Comparison of ENCODE assay signal across 28 mouse cellular contexts in genomic region chr3:100502516-100502915, GRCm38 (mm10). TPM values are rescaled to one million over a fixed set of nuclear protein-coding genes. Genes with fewer than 3 reads are reported as not detected.
A peak's percentile ranks its signal among the peaks of the same experiment; 100 is the strongest.
DNase-seq lines count a peak whose midpoint lies in the region; ATAC-seq and TF ChIP-seq lines count a peak whose summit lies in the region.
"Had no signal": no experiment of that assay in that cellular context is flagged by ENCODE, and none has a peak within 500 bp of the region (broad histone marks: within the 10 kb centered on the region; RNA-seq: fewer than 3 reads in every experiment).

No protein-coding gene starts in this region.

- no peaks in the 10 kb centered on the region for H3K27me3 ChIP-seq in thymus, adult 2 months (ENCODE audit: control insufficient read depth, insufficient read depth, low read length)
- H3K27me3 ChIP-seq in kidney, embryonic 14.5 days (ENCODE audit: control insufficient read depth, insufficient read depth, low read length): no peaks in the 10 kb centered on the region
- no peaks in the 10 kb centered on the region for H3K27me3 ChIP-seq in forebrain, embryonic 11.5 days (ENCODE audit: control insufficient read depth, insufficient read depth, low read length)
- H3K27me3 ChIP-seq: embryonic facial prominence, embryonic 12.5 days; forebrain, embryonic 15.5 days; hindbrain, embryonic 15.5 days; kidney, embryonic 15.5 days; limb, embryonic 12.5 days; neural tube, embryonic 15.5 days had no signal

- 39% methylated on average over 6 of the region's 6 CpGs for WGBS in thymus, adult 2 months
- 20% methylated on average over 6 of the region's 6 CpGs for WGBS in bone marrow, adult 2 months
- 83% methylated on average over 6 of the region's 6 CpGs for WGBS in kidney, embryonic 14.5 days
- WGBS in forebrain, embryonic 11.5 days: 89% methylated on average over 6 of the region's 6 CpGs

- H3K4me2 ChIP-seq in kidney, embryonic 14.5 days (replicated peaks; ENCODE audit: low read depth, low read length): no peak overlapping the region
- H3K4me2 ChIP-seq in forebrain, embryonic 11.5 days (ENCODE audit: low read depth, low read length, severe bottlenecking): no peak overlapping the region
- H3K4me2 ChIP-seq: embryonic facial prominence, embryonic 12.5 days; forebrain, embryonic 15.5 days; hindbrain, embryonic 15.5 days; kidney, embryonic 15.5 days; limb, embryonic 12.5 days; liver, embryonic 12.5 days; neural tube, embryonic 15.5 days had no signal

- H3K4me3 ChIP-seq in thymus, adult 2 months (ENCODE audit: control insufficient read depth, insufficient read depth, low read length): no peak overlapping the region
- H3K4me3 ChIP-seq in bone marrow, adult 2 months (replicated peaks; ENCODE audit: control insufficient read depth, low read depth, low read length): no peak overlapping the region
- no peak overlapping the region for H3K4me3 ChIP-seq in gastrocnemius, adult 2 months
- H3K4me3 ChIP-seq in kidney, embryonic 14.5 days (ENCODE audit: low read length): no peak overlapping the region
- no peak overlapping the region for H3K4me3 ChIP-seq in forebrain, embryonic 11.5 days (ENCODE audit: low read depth, low read length)
- H3K4me3 ChIP-seq: embryonic facial prominence, embryonic 12.5 days; forebrain, embryonic 15.5 days; heart, embryonic 10.5 days; hindbrain, embryonic 15.5 days; kidney, embryonic 15.5 days; limb, embryonic 12.5 days; liver, embryonic 12.5 days; neural tube, embryonic 15.5 days had no signal

- intact Hi-C loops in gastrocnemius, adult 2 months (cut with DNase I): no loop called here

- no peak for DNase-seq in thymus, adult 2 months
- DNase-seq in thymus, postnatal 14 days: no peak
- DNase-seq in gastrocnemius, adult 2 months: no peak
- DNase-seq in lung, postnatal 36 days: no peak
- no peak for DNase-seq in forebrain, embryonic 11.5 days (ENCODE audit: low spot score)
- DNase-seq: adrenal gland, postnatal 36 days; B cell, adult 2 months; cerebellum, adult 11-12 months; cerebellum, postnatal 25 days; gastrocnemius, postnatal 25 days; heart, postnatal 4 days; kidney, postnatal 36 days; lung, adult 2 months; lung, postnatal 14 days; thymus, postnatal 36 days had no signal

- no peak for TF ChIP-seq POLR2A in thymus, adult 2 months (IDR thresholded peaks at IDR 0.05; ENCODE audit: control insufficient read depth, extremely low read depth, insufficient read depth, low read length, poor library complexity)
- no peak for TF ChIP-seq POLR2A in bone marrow, adult 2 months (IDR thresholded peaks at IDR 0.05; ENCODE audit: borderline replicate concordance, control insufficient read depth, low read depth, low read length)

- H3K27ac ChIP-seq in thymus, adult 2 months (ENCODE audit: control insufficient read depth, insufficient read depth, low read length): peak overlapping the region; percentile 34; the same call in 1 of the 2 replicates
- peak overlapping the region; percentile 56; the same call in 1 of the 2 replicates for H3K27ac ChIP-seq in bone marrow, adult 2 months (ENCODE audit: control insufficient read depth, insufficient read depth, low read depth, low read length, poor library complexity)
- H3K27ac ChIP-seq in gastrocnemius, adult 2 months: no peak overlapping the region
- H3K27ac ChIP-seq in kidney, embryonic 14.5 days (ENCODE audit: low read depth, low read length): no peak overlapping the region
- no peak overlapping the region for H3K27ac ChIP-seq in forebrain, embryonic 11.5 days (ENCODE audit: low read depth, low read length)
- H3K27ac ChIP-seq: embryonic facial prominence, embryonic 12.5 days; forebrain, embryonic 15.5 days; heart, embryonic 10.5 days; hindbrain, embryonic 15.5 days; kidney, embryonic 15.5 days; limb, embryonic 12.5 days; liver, embryonic 12.5 days; neural tube, embryonic 15.5 days had no signal

- H3K9ac ChIP-seq in kidney, embryonic 14.5 days (ENCODE audit: low read depth, low read length): no peak overlapping the region
- no peak overlapping the region for H3K9ac ChIP-seq in forebrain, embryonic 11.5 days (ENCODE audit: low read length)
- H3K9ac ChIP-seq: embryonic facial prominence, embryonic 12.5 days; forebrain, embryonic 15.5 days; hindbrain, embryonic 15.5 days; kidney, embryonic 15.5 days; limb, embryonic 12.5 days; liver, embryonic 12.5 days; neural tube, embryonic 15.5 days had no signal

- peak; percentile 94 for ATAC-seq in inflammation-experienced regulatory T-cells, adult 6 months
- no peak for ATAC-seq in kidney, embryonic 14.5 days (ENCODE audit: low FRiP score, low TSS enrichment)
- ATAC-seq in forebrain, embryonic 11.5 days (replicated peaks; ENCODE audit: low FRiP score): no peak
- ATAC-seq: forebrain, embryonic 15.5 days; intestine, embryonic 16.5 days; liver, embryonic 12.5 days; midbrain, embryonic 16.5 days had no signal

- no peaks in the 10 kb centered on the region for H3K36me3 ChIP-seq in thymus, adult 2 months (ENCODE audit: control insufficient read depth, insufficient read depth, low read length)
- no peaks in the 10 kb centered on the region for H3K36me3 ChIP-seq in kidney, embryonic 14.5 days (ENCODE audit: control insufficient read depth, insufficient read depth, low read length)
- no peaks in the 10 kb centered on the region for H3K36me3 ChIP-seq in forebrain, embryonic 11.5 days (ENCODE audit: control insufficient read depth, insufficient read depth, low read length)
- H3K36me3 ChIP-seq: embryonic facial prominence, embryonic 12.5 days; forebrain, embryonic 15.5 days; heart, embryonic 10.5 days; hindbrain, embryonic 15.5 days; kidney, embryonic 15.5 days; limb, embryonic 12.5 days; liver, embryonic 12.5 days; neural tube, embryonic 15.5 days had no signal

- peaks cover 3% of the 10 kb centered on the region for H3K4me1 ChIP-seq in thymus, adult 2 months (replicated peaks; ENCODE audit: control insufficient read depth, insufficient read depth, low read length)
- H3K4me1 ChIP-seq in bone marrow, adult 2 months (ENCODE audit: control insufficient read depth, insufficient read depth, low read length): peaks cover 2% of the 10 kb centered on the region; the same call in 1 of the 2 replicates
- no peaks in the 10 kb centered on the region for H3K4me1 ChIP-seq in kidney, embryonic 14.5 days (ENCODE audit: control insufficient read depth, insufficient read depth, low read length)
- H3K4me1 ChIP-seq in forebrain, embryonic 11.5 days (replicated peaks; ENCODE audit: control insufficient read depth, insufficient read depth, low read length): no peaks in the 10 kb centered on the region
- H3K4me1 ChIP-seq: forebrain, embryonic 15.5 days; heart, embryonic 10.5 days; hindbrain, embryonic 15.5 days; limb, embryonic 12.5 days; neural tube, embryonic 15.5 days had no signal

- TF ChIP-seq CTCF in thymus, adult 2 months (IDR thresholded peaks at IDR 0.05; ENCODE audit: borderline replicate concordance, control insufficient read depth, extremely low read depth, insufficient read depth, low read length, poor library complexity): no peak
- TF ChIP-seq CTCF in bone marrow, adult 2 months (IDR thresholded peaks at IDR 0.05; ENCODE audit: control insufficient read depth, insufficient read depth, low read length): no peak
- no peak for TF ChIP-seq CTCF in gastrocnemius, adult 2 months (IDR thresholded peaks at IDR 0.05)

- H3K9me3 ChIP-seq in kidney, embryonic 14.5 days (ENCODE audit: control insufficient read depth, low read length): peaks cover 4% of the 10 kb centered on the region
- H3K9me3 ChIP-seq in forebrain, embryonic 11.5 days (ENCODE audit: control insufficient read depth, low read length): no peaks in the 10 kb centered on the region; the same call in 1 of the 2 replicates
- H3K9me3 ChIP-seq: forebrain, embryonic 15.5 days; hindbrain, embryonic 15.5 days; kidney, embryonic 15.5 days; limb, embryonic 12.5 days; neural tube, embryonic 15.5 days had no signal

RNA-seq across cellular contexts. Expression of gene Tent5c, which starts 13.4 kb away (rescaled TPM):
- 5.3 and 5.7 TPM in 2 replicates for polyA plus RNA-seq in thymus, adult 2 months (2012; rRNA removed)
- 151 and 236 TPM in 2 replicates for polyA plus RNA-seq in bone marrow, adult 2 months (2011; ENCODE audit: insufficient read depth, insufficient read length, low replicate concordance, missing spikeins)
- 10 to 100 TPM; 17.9 to 43.9 (median 38.3) TPM for polyA plus RNA-seq in inflammation-experienced regulatory T-cells, adult 6 months (2017; shearing (Covaris generic))
- total RNA-seq in gastrocnemius, adult 2 months (2021): 1 to 10 TPM; 1.2 to 1.3 TPM
- 1.8 and 5.7 TPM in 2 replicates for polyA plus RNA-seq in kidney, embryonic 14.5 days (2014; fragmentation: Nextera tagmentation; extraction: Ambion mirVana)
- 3.1 and 3.8 TPM in 2 replicates for polyA plus RNA-seq in forebrain, embryonic 11.5 days (2014; fragmentation: Nextera tagmentation; extraction: Ambion mirVana)

Comparison
In these comparisons a context has a peak if more than half of its experiments do, and no peak if none do; other contexts are left out.
1. H3K27ac ChIP-seq: peak in thymus, adult 2 months (single experiment) and bone marrow, adult 2 months (single experiment); none in gastrocnemius, adult 2 months (single experiment), kidney, embryonic 14.5 days (single experiment) and forebrain, embryonic 11.5 days (single experiment).